Mouse (Mus musculus) layer of hippocampus, postnatal 10 days (tissue): ENCODE data around the gene 3425401B19Rik. TPM values are rescaled to one million over a fixed set of nuclear protein-coding genes. Genes with fewer than 3 reads are reported as not detected.

Experiments
- DNase-seq, 2 experiments: peaks; one replicate each; pipeline ENCODE4 v3.0.0; 2021; ENCODE audit warnings: low spot score in 2 of 2
- long read RNA-seq: library from polyadenylated mRNA; stranded (forward); transcript quantifications from one replicate; pipeline ENCODE4 v2.0.0, GENCODE M21; 2023
- total RNA-seq, 2 experiments: library from RNA; stranded (reverse); gene quantifications; 2 replicates each; pipeline ENCODE4 v1.2.3; 2021

Gene 3425401B19Rik
- under 1 TPM; 0.07 to 0.09 TPM for total RNA-seq
- long read RNA-seq = 0 reads

DNA sequence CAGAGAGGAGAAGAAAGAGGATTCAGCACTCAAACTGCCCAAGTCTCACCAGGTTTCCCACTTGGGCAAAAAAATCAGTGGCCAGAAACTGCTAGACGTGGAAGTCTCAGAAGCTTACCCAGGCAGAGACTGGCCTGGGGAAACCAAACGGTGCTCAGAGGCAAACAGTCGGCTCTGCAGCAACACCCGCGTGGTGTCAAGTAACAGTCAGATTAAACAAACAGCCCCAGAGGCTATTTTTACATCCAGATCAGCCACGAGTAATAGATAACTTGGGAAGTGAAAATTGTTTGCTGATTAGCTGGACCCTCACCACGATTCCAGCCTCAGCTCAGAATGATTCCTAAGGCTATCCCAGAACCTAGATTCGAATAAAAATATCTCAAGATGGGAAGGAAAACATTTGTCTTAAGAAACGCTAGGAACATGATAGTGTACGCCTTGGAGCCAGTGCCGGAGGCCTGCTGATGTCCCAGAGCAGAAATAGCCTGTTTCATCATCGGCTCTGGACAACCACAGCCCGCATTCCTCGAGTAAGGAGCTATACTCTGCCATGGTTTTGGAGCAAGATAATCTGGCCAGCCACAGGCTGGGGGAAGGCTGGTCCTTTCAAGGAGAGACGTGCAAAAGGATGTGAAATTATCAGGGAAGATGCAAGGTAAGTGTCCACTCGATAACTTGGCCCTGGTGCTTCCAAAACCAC lies at the start of gene 3425401B19Rik:
TSS of gene 3425401B19Rik (minus strand) at position 170 of the 703 bp plus-strand sequence.
- no peak for DNase-seq

GRCm38 (mm10) chr14:32732961-32733360 lies 47.9 kb upstream of the 3425401B19Rik start:
- no peak for DNase-seq

DNA sequence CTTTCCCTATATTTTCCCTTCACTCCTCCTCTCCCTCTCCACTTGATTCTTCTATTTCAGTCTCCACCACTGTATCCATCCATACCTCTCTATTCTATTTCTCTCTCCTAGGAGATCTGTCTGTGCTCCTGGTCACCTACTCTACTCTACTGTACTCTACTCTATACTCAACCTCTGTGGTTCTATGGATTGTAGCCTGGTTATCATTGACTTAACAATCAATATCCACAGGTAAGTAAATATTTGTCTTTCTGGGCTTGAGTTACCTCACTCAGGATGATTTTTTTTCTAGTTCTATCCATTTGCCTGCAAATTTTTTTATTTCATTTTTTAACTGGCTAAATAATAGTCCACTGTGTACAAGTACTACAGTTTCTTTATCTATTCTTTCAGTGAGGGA lies 41.8 kb upstream of the 3425401B19Rik start:
- DNase-seq = no peak

GRCm38 (mm10) chr14:32721461-32721860 lies 36.4 kb upstream of the 3425401B19Rik start:
- no peak for DNase-seq

DNA sequence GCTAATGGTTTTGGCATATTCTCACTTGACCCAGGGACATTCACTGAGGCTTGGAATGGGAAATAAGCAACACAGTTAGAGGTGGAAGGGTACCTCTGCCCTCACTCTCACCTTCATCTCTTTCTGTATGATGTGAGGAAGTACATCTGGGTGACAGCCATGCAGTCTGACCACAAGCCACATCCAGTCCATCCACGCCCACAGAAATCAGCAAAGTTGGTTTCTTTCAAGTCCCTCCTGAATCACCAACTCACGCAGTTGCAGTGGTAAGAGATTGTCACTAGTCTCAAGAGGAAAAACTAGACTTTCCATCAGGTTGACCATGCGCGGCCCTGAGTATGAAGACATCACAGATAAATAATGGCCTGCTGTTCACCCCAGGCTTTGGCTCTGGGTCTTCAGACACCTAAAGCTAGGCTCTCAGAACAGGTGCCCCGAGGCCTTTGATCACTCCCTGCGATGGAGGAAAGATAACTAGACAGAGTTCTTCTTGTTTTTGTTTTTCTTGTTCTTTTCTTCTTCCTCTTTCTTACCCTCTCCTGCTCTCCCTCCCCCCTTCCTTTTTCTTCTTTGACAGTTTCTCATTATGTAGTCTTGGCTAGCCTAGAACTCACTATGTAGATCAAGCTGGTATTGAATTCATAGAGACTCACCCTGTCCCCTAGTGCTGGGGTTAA lies 31.8 kb upstream of the 3425401B19Rik start:
- no peak for DNase-seq

GRCm38 (mm10) chr14:32715489-32715888 lies 30.4 kb upstream of the 3425401B19Rik start:
- DNase-seq = no peak

- no peak for DNase-seq
Measured at GRCm38 (mm10) chr14:32715076-32715475, 30.0 kb upstream of the 3425401B19Rik start.

DNA sequence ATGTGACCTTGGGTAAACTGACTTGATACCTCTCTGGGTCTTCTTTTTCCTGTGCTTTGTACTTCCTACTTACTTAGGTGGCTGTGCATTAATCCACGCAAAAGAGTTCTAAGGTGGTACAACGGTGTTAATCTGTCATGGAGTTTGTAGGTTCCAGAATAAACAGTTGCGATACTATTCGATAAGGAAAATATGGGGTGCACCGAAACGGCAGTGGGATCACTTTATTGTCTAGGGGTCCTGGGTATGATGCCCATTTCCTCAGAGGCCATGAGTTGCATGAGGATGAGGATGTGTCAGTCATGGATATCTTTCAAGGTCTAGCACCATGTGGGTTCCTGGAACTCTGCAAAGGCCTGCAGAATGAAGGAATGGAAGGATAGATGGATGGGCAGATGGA lies 24.8 kb upstream of the 3425401B19Rik start:
- no peak for DNase-seq

GRCm38 (mm10) chr14:32708756-32709155 lies 23.7 kb upstream of the 3425401B19Rik start:
- no peak for DNase-seq

DNA sequence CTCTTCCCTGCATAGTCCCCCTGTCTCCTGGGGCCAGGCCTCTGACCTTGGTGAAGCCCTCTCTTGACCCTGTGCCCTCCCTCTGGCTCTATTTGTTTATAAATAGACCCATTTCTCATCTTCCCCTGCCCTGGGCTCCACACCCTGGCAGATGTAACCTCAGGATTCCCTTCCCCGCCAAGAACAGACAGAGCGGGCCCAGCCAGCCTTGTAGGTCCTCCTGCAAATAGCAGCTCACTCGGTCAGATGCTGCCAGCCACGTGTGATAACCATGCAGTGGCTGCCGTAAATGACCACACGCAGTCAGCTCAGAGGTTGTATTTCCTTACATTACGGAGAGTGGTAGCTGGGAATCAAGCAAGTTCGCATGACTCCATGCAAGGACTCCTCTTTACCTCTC lies 22.8 kb upstream of the 3425401B19Rik start:
- no peak for DNase-seq

- DNase-seq = no peak
Measured at GRCm38 (mm10) chr14:32700972-32701371, 15.9 kb upstream of the 3425401B19Rik start.

DNA sequence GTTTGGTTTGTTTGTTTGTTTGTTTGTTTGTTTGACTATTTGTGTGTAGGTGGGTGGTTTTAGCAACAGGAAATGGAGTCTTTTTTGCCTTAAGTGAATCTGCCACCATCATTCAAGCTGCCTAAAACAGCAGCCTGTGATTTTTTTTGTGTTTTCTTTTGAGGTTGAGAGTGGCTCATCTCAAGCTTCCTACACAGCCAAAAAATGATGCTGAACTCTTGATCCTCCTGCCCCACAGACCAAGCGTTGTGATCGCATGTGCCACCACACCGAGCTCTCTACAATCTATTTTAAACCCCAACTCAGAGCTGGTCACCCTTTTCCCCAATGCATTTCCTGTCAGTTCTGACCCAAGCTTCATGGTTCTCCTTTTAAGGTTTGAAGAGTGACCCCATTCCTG lies 13.5 kb upstream of the 3425401B19Rik start:
- DNase-seq = no peak

- no peak for DNase-seq
Measured at GRCm38 (mm10) chr14:32697774-32698173, 12.7 kb upstream of the 3425401B19Rik start.

DNA sequence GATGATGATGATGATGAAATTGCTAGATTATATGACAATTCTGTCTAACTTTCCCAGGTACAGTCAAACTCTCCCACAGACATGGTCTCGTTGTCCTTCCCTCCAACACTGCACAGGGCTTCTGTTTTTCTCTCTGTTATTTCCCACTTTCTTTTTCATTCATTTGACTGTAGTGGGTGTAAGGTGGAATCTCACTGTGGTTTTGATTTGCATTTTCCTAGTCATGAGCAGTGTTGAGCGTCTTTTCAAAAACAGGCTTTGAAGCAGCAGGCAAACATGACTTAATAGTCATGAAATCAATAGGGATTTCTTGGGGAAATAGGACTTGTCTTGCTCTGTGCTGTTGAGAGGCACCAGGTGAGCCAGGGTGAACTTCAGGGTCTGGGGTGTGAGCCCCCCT lies 11.3 kb upstream of the 3425401B19Rik start:
- DNase-seq = no peak

DNA sequence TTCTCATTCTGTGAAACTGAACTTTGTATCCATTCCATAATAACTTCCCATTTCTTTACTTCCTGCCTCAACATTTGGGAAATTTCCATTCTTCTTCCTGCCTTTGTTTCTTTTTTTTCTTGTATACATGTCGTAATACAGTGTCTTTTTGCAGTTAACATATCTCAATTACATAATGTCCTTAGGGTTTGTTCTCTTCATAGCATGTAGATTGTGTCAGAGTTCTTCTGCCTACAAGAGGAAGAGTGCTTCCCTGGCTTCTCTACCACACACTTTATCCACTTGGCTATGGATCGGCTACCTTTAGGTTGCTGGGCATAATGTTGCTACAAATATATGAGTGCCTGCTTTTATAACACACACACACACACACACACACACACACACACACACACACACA lies 10.8 kb upstream of the 3425401B19Rik start:
- no peak for DNase-seq

DNA sequence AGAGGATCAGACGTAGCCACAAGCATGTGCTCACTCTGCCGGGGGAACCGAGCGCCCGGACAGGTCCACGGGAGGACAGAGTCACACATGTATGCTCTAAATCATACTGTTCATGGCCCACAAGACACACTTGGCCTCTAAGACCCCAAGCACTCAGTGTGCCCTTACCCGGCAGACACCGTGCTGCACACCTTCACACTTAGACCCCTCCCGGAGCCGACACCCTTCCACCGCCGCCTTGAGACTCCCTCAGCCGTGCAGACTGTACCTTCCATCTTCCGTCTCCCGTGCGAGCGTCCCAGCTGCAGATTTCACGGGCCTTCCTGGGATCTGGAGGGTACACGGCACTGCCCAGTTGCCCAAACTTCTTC lies 373 bp downstream of the 3425401B19Rik start:
- DNase-seq = no peak

DNA sequence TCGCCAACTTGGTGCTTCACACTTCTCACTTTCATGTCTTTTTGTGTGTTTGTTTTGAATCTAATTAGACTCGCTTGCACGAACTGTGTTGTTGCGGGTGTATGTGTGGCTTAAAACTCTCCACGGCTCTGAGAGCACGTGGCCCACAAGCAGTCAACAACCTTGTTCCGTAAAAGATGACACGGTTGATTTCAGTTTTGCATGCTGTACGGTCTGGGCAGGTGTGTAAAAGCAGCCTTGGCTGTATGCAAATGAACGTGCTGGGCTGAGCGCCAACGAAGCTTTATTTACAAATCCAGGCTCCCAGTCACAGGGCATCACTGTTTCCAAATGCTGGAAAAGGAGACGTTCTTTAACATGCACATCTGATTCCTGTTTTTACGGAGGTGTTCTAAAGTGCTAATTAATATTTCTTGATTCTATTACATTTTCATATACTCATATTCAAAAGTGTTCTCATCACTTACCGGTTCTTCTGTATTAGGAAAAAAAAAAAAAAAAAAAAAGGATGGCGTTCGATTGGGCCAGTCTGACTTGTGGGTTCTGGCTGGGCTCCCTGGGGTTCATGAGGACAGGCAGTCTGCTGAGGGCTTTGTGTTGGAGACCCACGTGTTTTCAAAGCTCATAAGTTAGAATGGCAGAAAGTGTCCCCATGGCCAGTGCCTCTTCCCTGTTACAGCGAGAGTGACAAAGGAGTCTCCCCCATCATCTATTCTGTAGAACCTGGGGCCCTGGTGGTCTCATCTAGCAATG lies 935 bp downstream of the 3425401B19Rik start:
- DNase-seq = peak; percentile 22 to 28

- peak in 1 of 2 experiments; percentile 36 for DNase-seq
Measured at GRCm38 (mm10) chr14:32683251-32683838, 1.7 kb downstream of the 3425401B19Rik start.

GRCm38 (mm10) chr14:32682536-32682935 lies 2.6 kb downstream of the 3425401B19Rik start:
- DNase-seq = no peak

DNA sequence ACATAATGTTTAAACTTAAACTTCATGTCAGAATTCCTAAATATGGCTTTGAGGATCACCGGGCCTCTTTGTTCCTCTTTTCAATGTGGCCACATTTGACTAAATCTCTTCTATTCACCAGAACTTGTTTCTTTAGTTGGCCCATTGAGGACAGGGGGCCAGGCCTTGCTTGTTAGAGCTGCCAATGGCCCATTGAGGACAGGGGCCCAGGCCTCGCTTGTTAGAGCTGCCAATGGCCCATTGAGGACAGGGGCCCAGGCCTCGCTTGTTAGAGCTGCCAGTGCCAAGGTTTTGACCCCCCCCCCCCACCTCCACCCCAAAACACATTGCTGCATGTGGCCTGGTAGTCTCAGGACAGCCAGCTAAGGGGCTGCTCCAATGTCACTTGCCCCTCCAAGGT lies 3.5 kb downstream of the 3425401B19Rik start:
- no peak for DNase-seq

DNA sequence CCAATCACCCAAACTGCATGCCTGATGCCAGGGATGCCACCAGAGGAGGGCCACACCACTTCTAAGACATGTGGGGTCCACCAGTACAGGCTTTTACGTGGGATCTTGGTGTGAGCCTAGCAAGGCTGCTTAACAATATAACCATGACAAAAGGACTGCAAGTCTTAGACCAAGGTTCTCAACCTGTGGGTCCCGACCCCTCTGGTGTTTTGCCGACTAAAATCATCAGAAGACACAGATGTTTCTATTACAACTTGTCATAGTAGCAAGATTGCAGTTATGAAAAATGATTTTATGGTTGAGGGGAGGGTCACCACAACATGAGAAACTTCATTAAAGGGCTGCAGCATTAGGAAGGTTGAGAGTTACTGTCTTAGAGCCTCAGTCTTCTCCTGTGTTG lies 6.5 kb downstream of the 3425401B19Rik start:
- no peak for DNase-seq

GRCm38 (mm10) chr14:32673178-32673577 lies 11.9 kb downstream of the 3425401B19Rik start:
- no peak for DNase-seq
